Mouse (Mus musculus): ENCODE results near the gene Fads2.

The Fads2 gene

GRCm38 (mm10) chr19:10104234-10104633 is 2.7 kb upstream of the Fads2 start:
- in situ Hi-C loops (cut with MboI; ENCODE audit: low sequenced_read_pairs) = no loop called here

- in situ Hi-C loops (cut with MboI; ENCODE audit: low sequenced_read_pairs) = no loop called here
Observed at GRCm38 (mm10) chr19:10102054-10102700, 631 bp upstream of the Fads2 start.

GRCm38 (mm10) chr19:10100631-10101071 is 895 bp downstream of the Fads2 start:
- in situ Hi-C loops (cut with MboI; ENCODE audit: low sequenced_read_pairs) = no loop called here

- in situ Hi-C loops (cut with MboI; ENCODE audit: low sequenced_read_pairs) = no loop called here
Observed at GRCm38 (mm10) chr19:10097826-10098225, 3.7 kb downstream of the Fads2 start.

GRCm38 (mm10) chr19:10096371-10096876 is 5.1 kb downstream of the Fads2 start:
- in situ Hi-C loops (cut with MboI; ENCODE audit: low sequenced_read_pairs) = no loop called here

- in situ Hi-C loops (cut with MboI; ENCODE audit: low sequenced_read_pairs) = no loop called here
Observed at GRCm38 (mm10) chr19:10094695-10095094, 6.9 kb downstream of the Fads2 start.

- in situ Hi-C loops (cut with MboI; ENCODE audit: low sequenced_read_pairs) = no loop called here
Observed at GRCm38 (mm10) chr19:10093829-10094228, 7.7 kb downstream of the Fads2 start.

GRCm38 (mm10) chr19:10086976-10087375 is 14.6 kb downstream of the Fads2 start:
- in situ Hi-C loops (cut with MboI; ENCODE audit: low sequenced_read_pairs) = no loop called here

- in situ Hi-C loops (cut with MboI; ENCODE audit: low sequenced_read_pairs) = no loop called here
Observed at GRCm38 (mm10) chr19:10085454-10085853, 16.1 kb downstream of the Fads2 start.

- in situ Hi-C loops (cut with MboI; ENCODE audit: low sequenced_read_pairs) = no loop called here
Observed at GRCm38 (mm10) chr19:10082105-10082504, 19.4 kb downstream of the Fads2 start.

- in situ Hi-C loops (cut with MboI; ENCODE audit: low sequenced_read_pairs) = no loop called here
Observed at GRCm38 (mm10) chr19:10080384-10080783, 21.2 kb downstream of the Fads2 start.

GRCm38 (mm10) chr19:10078392-10078791 is 23.2 kb downstream of the Fads2 start:
- in situ Hi-C loops (cut with MboI; ENCODE audit: low sequenced_read_pairs) = no loop called here

GRCm38 (mm10) chr19:10073145-10073544 is 28.4 kb downstream of the Fads2 start:
- in situ Hi-C loops (cut with MboI; ENCODE audit: low sequenced_read_pairs) = no loop called here

- in situ Hi-C loops (cut with MboI; ENCODE audit: low sequenced_read_pairs) = no loop called here
Observed at GRCm38 (mm10) chr19:10071892-10072291, 29.7 kb downstream of the Fads2 start.

- in situ Hi-C loops (cut with MboI; ENCODE audit: low sequenced_read_pairs) = no loop called here
Observed at GRCm38 (mm10) chr19:10071166-10071565, 30.4 kb downstream of the Fads2 start.

GRCm38 (mm10) chr19:10070186-10070980 is 31.2 kb downstream of the Fads2 start:
- in situ Hi-C loops (cut with MboI; ENCODE audit: low sequenced_read_pairs) = no loop called here

GRCm38 (mm10) chr19:10067701-10068100 is 33.8 kb downstream of the Fads2 start:
- in situ Hi-C loops (cut with MboI; ENCODE audit: low sequenced_read_pairs) = no loop called here

- in situ Hi-C loops (cut with MboI; ENCODE audit: low sequenced_read_pairs) = no loop called here
Observed at GRCm38 (mm10) chr19:10066502-10066901, 35.0 kb downstream of the Fads2 start.

GRCm38 (mm10) chr19:10066189-10066500 is 35.4 kb downstream of the Fads2 start:
- in situ Hi-C loops (cut with MboI; ENCODE audit: low sequenced_read_pairs) = no loop called here

GRCm38 (mm10) chr19:10065465-10066188 is 35.9 kb downstream of the Fads2 start:
- in situ Hi-C loops (cut with MboI; ENCODE audit: low sequenced_read_pairs) = no loop called here

GRCm38 (mm10) chr19:10064173-10065012 is 37.2 kb downstream of the Fads2 start:
- in situ Hi-C loops (cut with MboI; ENCODE audit: low sequenced_read_pairs) = no loop called here

Measured in CH12F3 (cell line).